Mouse (Mus musculus): ENCODE data around the gene Ubxn11.
"Not testable (repeated sequence)": the region's sequence is repeated elsewhere in the genome, so short reads cannot be mapped to it uniquely, and the experiment has no call there.

The Ubxn11 gene

DNA sequence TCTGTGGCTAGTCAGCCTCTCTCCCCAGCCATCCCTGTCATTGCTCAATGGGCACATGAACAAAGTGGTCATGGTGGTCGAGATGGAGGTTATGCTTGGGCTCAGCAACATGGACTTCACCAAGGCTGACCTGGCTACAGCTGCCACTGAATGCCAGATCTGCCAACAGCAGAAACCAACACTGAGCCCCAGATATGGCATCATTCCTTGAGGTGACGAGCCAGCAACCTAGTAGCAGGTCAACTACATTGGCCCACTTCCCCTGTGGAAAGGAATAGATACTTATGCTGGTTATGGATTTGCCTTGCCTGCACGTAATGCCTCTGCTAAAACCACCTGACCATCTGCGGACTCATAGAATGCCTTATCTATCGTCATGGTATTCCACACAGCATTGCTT is 41.9 kb downstream of the Ubxn11 start:
- DNase-seq (ENCODE audit: extremely low spot score, low spot score), result not testable (repeated sequence)

DNA sequence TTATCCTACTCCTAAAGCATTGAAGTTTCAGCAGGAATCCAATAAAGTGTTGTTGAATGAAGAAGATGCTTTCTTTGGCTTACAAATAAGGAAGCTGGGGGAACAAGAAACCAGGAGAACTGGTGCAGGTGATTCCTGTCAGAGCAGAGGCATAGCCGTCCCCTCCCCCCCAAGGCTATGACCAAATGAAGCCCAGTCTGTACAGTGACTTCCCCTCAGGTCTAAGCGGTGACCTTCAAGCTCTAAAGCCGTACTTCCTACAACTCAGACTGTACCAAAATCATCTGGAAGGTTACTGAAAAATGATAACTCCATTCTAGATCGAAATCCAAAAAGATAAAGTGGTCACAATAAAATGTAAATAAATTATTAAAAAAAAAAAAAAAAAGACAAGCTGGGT is 47.0 kb downstream of the Ubxn11 start:
- DNase-seq (ENCODE audit: extremely low spot score, low spot score), result no peak

DNA sequence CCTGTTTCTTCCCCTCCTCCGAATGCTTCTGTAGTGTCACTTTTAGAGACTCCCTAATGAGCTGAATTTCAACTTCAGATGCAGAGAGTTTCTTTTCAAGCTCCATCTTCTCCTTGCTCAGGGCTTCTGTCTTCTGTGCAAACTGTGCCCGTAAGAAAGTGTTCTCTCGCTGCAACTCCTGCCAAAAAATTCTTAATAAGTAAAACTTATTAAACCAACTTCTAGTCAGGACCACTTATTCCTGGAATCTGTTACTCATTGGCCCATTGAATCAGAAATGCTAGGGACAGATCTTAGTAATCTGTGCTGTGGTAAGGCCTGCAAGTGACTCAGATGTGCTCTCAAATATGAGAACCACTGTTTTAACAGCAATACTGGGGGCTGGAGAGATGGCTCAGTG is 49.7 kb downstream of the Ubxn11 start:
- DNase-seq (ENCODE audit: extremely low spot score, low spot score), result no peak

DNA sequence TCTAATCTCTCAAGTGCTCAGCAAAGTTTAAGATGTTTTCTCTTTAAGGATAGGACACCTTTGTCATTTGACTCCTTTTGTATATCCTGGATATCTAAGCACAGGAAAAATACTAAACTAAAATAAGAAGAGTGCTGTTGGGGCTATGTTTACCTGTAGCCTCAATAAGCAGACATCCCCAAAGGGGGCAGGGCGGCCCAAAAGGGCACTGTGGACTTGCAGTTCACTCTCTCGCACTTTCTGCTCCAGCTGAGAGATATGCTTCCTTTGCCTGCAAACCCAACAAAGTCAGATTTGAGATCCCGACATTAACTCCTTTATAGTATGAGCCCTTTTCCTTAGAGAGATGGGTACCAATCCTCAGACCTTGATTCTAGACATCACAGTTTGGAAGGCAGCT is 51.3 kb downstream of the Ubxn11 start:
- no peak for DNase-seq (ENCODE audit: extremely low spot score, low spot score)

DNA sequence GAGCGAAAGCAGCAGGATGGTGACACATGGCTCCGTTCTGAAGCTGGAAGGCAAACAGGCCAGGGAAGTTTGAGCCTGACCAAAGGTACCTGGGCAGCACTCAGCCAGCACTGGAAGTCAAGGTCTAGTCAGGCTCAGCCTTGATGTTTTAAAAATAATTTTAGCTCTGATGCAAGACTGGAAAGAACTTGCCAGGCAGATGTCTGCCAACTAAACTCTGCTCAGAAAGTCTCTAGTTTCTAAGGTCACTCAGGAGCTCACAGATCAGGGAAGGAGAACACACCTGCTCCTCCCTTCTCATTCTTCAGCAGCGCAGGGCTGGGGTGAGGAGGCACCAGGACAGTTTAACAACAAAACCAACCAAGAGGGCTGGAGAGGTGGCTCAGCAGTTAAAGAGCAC is 52.0 kb downstream of the Ubxn11 start:
- no peak for DNase-seq (ENCODE audit: extremely low spot score, low spot score)

DNA sequence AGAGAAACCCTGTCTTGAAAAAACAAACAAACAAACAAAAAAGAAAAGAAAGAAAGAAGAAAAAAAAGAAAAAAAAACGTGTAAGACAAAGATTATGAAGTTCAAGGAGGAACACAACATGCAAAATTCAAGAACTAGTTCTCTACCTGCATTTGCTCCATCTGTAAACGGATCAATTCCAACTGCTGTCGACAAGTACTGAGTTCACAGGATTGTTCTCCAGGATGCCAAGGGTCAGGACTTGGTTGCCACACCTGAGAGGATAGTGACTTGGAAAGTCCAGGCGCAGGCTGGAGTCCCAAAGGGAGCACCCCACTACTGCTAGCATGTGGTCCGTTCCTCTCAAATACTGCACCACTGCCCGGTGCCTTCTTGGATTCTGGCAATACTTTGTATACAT is 53.2 kb downstream of the Ubxn11 start:
- no peak for DNase-seq (ENCODE audit: extremely low spot score, low spot score)

DNA sequence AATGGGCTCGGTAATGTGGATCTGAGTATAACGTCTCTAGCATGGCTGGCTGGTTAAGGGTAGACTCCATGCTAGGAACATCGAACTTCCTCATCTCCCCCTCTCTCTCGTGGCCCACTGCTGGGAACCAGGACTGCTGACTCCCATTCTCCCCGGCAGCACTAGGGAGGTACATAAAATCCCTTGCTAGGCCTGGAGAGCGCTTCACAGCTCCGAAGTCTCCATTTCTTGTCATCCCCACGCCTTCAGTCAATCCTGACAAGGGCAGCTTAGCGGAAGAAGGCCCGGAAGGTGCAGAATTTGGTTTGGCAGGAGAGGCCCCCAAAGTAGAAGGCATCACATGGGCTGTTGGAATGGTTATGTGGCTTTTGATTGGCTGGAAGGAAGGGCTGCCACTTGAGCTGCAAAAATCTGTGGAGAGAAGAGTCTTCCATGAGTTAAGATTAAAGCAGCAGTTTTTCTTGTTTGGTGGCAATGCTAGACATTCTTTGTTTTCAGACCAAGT is 53.6 kb downstream of the Ubxn11 start:
- no peak for DNase-seq (ENCODE audit: extremely low spot score, low spot score)

DNA sequence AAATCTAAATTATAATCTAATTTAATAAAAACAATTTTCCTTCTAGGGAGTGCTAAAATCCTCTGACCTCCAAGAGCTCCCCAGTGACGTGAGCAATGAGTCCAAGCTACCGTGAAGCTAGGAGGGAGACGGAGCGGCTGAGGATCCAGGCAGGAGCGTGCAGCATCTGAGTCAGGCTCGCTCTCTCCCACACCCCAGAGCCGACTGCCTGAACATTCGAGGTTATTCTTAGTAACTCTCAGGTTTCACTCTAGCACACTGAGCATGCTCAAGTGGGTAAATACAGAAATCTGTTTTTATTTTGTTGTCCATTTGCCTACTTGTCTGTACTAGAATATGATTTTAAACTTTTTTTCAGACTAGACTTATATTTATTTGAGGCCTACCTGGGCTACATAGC is 54.4 kb downstream of the Ubxn11 start:
- DNase-seq (ENCODE audit: extremely low spot score, low spot score), result no peak

DNA sequence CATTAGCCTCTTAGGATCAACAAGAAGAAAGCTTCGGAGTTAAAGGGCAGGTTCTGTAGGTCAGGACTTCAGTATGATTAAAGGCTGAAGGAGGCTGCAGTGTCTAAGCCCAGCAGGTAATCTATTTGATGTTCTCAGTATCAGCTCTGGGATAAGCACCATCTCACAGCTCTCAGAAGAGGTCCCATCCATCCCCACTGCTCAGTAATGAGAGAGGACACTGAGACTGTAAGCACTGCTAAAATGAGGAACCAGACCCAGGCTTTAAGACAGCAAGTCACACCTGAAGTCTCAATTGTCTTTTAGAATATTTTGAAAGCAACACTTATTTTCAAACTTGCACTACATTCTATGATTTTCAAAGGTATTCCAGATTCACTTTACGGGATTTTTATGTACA is 55.2 kb downstream of the Ubxn11 start:
- no peak for DNase-seq (ENCODE audit: extremely low spot score, low spot score)

DNA sequence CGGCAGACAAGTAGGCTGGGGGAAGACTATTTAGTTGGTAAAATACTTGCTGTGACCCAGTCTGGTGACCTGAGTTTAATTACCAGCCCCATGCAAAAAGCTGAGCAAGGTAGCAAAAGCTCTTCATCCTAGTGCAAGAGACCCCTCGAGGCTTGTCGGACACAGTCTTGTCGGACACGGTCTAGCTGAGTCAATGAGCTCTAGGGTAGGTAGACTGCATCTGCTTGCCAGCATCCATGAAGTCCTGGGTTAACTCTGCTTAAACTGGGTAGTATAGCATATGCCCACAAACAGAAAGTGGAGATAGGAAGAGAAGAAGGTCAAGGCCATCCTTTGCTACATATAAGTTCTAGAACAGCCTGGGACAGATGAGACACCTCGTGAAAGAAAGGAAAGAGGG is 56.4 kb downstream of the Ubxn11 start:
- DNase-seq (ENCODE audit: extremely low spot score, low spot score), result no peak

DNA sequence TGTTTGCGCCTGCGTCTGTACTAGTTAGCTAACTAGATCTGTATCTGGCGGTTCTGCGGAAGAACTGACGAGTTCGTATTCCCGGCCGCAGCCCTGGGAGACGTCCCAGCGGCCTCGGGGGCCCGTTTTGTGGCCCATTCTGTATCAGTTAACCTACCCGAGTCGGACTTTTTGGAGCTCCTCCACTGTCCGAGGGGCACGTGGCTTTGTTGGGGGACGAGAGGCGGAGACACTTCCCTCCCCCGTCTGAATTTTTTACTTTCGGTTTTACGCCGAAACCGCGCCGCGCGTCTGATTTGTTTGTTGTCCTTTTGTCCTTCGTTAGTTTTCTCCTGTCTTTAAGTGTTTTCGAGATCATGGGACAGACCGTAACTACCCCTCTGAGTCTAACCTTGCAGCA is 57.7 kb downstream of the Ubxn11 start:
- DNase-seq (ENCODE audit: extremely low spot score, low spot score), result peak; percentile 31

DNA sequence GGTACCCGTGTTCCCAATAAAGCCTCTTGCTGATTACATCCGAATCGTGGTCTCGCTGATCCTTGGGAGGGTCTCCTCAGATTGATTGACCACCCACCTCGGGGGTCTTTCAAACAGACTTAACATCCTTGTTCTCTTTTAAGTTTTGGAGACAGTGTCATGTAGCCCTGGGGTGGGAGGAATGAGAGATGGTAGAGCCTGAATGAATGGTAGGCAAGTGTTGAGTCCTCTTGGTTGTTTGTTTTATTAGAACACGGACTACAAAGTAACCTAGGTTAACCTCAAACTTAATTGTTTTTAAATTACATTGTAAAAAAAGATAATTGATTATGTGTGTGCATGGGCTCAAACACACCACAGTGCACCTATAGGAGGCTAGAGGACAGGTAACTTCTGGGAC is 62.2 kb downstream of the Ubxn11 start:
- no peak for DNase-seq (ENCODE audit: extremely low spot score, low spot score)

DNA sequence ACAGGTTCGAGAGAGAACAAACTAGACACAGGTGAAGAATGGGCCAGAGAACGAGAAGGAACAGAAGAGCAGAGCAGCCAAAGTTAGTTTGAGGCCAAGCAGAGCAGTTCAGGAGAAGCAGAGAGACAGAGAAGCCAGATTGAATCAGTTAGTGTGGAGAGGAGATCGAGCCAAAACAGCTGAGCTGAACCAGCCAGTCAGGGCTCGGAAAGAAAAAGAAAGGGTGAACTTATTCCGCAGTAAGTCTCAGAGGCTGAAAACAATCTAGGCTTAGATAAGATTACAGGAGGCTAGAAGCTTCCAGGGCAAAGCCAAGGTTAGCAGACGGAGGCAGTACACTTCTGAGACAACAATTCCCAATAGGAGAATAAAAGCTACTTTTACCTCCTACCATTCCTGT is 62.7 kb downstream of the Ubxn11 start:
- DNase-seq (ENCODE audit: extremely low spot score, low spot score), result no peak

DNA sequence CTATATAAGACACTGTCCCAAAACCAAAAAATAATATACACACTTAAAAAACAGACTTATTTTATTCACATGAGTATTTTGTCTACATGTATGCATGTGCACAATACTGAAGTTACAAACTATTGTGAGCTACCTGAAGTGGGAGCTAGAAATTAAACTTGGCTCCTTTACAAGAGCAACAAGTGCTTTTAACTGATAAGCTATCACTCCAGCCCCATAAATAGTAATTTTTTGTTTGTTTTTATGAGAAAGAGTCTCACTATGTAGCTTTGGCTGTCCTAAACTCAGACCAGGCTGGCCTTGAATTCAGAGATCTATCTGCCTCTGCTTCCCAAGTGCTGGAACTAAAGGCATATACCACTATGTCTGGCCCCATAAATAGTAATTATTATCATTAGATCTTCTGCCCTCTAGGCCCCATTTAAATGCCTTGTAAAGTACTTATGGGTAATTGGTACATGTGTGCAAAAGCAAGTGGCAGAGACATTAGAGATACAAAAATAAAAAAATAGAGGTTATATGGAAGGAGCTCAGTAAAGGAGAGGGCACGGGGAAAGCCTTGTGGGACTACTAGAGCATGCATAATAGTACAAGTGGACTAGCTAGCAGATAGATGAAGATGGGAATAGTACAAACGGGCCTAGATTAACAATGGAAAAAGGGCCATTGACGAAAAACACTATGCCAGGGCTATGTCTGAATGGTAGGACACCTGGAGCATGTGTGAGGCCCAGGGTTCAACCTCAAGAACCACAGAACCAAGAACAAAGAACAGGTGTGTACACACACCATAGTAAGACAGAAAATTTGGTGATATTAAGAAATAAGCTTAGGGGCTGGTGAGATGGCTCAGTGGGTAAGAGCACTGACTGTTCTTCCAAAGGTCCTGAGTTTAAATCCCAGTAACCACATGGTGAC is 63.4 kb downstream of the Ubxn11 start:
- DNase-seq (ENCODE audit: extremely low spot score, low spot score), result no peak

DNA sequence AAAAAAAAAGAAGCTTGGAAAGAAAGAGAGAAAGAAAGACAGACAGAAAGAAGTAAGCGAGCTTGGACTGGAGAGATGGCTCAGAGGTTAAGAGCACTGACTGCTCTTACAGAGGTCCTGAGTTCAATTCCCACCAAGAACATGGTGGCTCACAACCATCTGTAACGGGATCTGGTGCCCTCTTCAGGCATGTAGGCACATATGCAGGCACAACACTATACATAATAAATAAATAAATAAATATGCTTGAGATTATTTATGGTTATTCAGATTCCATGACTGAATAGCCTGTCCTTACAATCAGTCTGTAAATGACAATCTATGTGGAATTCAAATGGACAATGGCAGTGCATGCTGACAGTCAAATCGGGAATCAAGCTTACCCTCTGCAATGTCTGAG is 64.5 kb downstream of the Ubxn11 start:
- DNase-seq (ENCODE audit: extremely low spot score, low spot score), result no peak

DNA sequence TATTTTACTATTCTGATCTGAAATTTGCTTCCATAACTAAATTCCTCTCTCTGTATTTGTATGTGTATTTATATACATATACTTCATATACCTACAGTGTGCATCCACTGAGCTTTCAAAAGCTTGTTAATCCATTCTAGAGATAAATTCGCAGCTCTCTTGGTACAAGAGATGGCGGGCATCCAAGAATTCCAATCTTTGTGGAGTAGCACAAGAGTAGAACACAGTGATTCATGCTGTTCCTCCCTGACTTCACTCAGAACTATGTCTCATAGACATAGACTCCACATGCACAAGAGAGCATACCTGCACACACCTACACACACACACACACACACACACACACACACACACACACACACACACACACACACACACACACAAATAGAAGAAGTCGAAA is 70.0 kb downstream of the Ubxn11 start:
- DNase-seq (ENCODE audit: extremely low spot score, low spot score), result no peak

All from neural tube, embryonic 10.5 days (tissue).